Mouse (Mus musculus): ENCODE measurements around the gene Alox5ap. TPM values are rescaled to one million over a fixed set of nuclear protein-coding genes. Genes with fewer than 3 reads are reported as not detected.

Alox5ap gene
- polyA plus RNA-seq, 1 experiment from 2014 or later, result 11.2 TPM

GRCm38 (mm10) chr5:149286021-149286420 lies 21.5 kb downstream of the Alox5ap start:
- ATAC-seq (ENCODE audit: insufficient number of reproducible peaks, insufficient read depth, low FRiP score, low read depth), result no peak
- H3K4me3 ChIP-seq (ENCODE audit: low read depth, low read length), result no peak overlapping the region
- no peak overlapping the region for H3K4me2 ChIP-seq (replicated peaks; ENCODE audit: low read depth, low read length)
- H3K9me3 ChIP-seq (ENCODE audit: control insufficient read depth, low read depth, low read length), result peaks cover 9% of the 10 kb centered on the region; the same call in 1 of the 2 replicates
- H3K9ac ChIP-seq (replicated peaks; ENCODE audit: low read depth, low read length), result no peak overlapping the region
- no peaks in the 10 kb centered on the region for H3K27me3 ChIP-seq (ENCODE audit: control insufficient read depth, insufficient read depth, low read length)
- no peak overlapping the region for H3K27ac ChIP-seq (ENCODE audit: low read length)
- WGBS, result 48% methylated on average over 7 of the region's 7 CpGs
- H3K4me1 ChIP-seq (ENCODE audit: control insufficient read depth, insufficient read depth, low read length), result no peaks in the 10 kb centered on the region
- no peaks in the 10 kb centered on the region for H3K36me3 ChIP-seq (ENCODE audit: control insufficient read depth, insufficient read depth, low read length)

DNA sequence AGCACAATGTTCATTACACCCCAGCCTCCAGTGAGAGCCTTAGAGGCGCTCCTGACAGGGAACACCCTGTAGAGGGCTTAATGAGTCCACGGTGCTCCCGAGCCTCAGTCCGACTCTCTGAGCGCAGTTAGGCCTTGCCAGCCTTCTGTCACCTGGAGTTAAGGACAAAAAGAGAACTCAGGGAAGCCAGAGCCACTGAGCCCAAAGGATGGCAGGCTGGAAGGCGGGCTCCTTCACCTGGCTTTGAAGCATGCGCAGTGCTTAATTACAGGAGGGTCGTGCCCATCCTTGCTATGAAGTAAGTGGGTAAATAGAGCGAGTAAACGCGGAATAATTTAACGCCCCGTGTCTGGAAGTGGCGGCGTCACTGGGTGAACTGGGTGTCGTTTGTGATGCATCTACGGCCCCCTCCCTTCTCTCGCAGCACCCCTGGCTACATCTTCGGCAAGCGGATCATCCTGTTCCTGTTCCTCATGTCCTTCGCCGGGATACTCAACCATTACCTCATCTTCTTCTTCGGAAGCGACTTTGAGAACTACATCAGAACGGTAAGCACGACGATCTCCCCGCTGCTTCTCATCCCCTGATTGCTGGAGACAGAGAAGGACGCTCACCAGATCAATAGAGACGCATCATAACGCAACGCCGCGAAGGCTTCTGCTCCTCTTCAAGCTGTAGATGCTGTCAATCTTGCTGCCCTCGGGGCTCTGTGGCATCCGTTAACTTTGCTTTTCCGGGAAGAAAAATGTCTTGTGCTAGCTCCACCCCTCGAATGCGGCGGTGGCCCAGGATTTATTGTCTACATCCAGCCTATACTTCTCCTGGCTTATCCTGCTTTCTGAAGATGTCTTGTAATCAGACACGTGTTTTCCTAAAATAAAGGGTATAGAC lies 22.8 kb downstream of the Alox5ap start:
- 20% methylated on average over 41 of the region's 41 CpGs for WGBS
- peak overlapping the region; percentile 48 for H3K9ac ChIP-seq (replicated peaks; ENCODE audit: low read depth, low read length)

GRCm38 (mm10) chr5:149291266-149291665 lies 26.7 kb downstream of the Alox5ap start:
- Histone ChIP-seq H3K9ac (replicated peaks; ENCODE audit: low read depth, low read length) (no peak overlapping the region), H3K9me3 (ENCODE audit: control insufficient read depth, low read depth, low read length) (no peaks in the 10 kb centered on the region), H3K4me2 (replicated peaks; ENCODE audit: low read depth, low read length) (no peak overlapping the region), H3K27ac (ENCODE audit: low read length) (no peak overlapping the region), H3K36me3 (ENCODE audit: control insufficient read depth, insufficient read depth, low read length) (no peaks in the 10 kb centered on the region), H3K4me1 (ENCODE audit: control insufficient read depth, insufficient read depth, low read length) (no peaks in the 10 kb centered on the region), H3K27me3 (ENCODE audit: control insufficient read depth, insufficient read depth, low read length) (no peaks in the 10 kb centered on the region), H3K4me3 (ENCODE audit: low read depth, low read length) (no peak overlapping the region)
- no peak for ATAC-seq (ENCODE audit: insufficient number of reproducible peaks, insufficient read depth, low FRiP score, low read depth)
- 86% methylated on average over 5 of the region's 5 CpGs for WGBS

More for the DNA sequence above, 22.8 kb downstream of the Alox5ap start:
- H3K9me3 ChIP-seq (ENCODE audit: control insufficient read depth, low read depth, low read length), result peaks cover 4% of the 10 kb centered on the region; the same call in 1 of the 2 replicates
- no peaks in the 10 kb centered on the region for H3K36me3 ChIP-seq (ENCODE audit: control insufficient read depth, insufficient read depth, low read length)
- H3K27me3 ChIP-seq (ENCODE audit: control insufficient read depth, insufficient read depth, low read length), result no peaks in the 10 kb centered on the region
- H3K4me3 ChIP-seq (ENCODE audit: low read depth, low read length), result peak overlapping the region; percentile 28
- no peak overlapping the region for H3K27ac ChIP-seq (ENCODE audit: low read length)
- ATAC-seq (ENCODE audit: insufficient number of reproducible peaks, insufficient read depth, low FRiP score, low read depth), result no peak
- no peaks in the 10 kb centered on the region for H3K4me1 ChIP-seq (ENCODE audit: control insufficient read depth, insufficient read depth, low read length)
- peak overlapping the region; percentile 54 for H3K4me2 ChIP-seq (replicated peaks; ENCODE audit: low read depth, low read length)

DNA sequence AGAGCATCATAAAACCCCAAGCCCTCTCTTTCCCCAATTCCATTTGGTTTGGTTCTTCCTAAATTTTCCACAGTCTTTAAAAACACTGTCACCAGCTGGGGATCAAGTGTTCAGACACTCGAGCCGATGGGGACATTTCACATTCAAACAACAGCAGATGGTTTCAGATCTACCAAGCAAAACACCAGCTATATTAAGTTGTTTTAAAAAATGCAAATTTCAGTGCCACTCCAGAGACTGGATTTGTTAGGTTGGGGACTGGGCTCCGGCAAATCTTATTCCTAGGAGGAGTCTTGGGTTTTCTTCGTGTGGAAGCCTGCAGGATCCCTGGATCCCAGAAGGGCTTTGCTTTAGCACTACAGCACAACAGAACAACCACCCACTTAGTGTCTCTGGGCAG lies 28.5 kb downstream of the Alox5ap start:
- Histone ChIP-seq H3K9me3 (ENCODE audit: control insufficient read depth, low read depth, low read length) (no peaks in the 10 kb centered on the region), H3K36me3 (ENCODE audit: control insufficient read depth, insufficient read depth, low read length) (no peaks in the 10 kb centered on the region), H3K4me3 (ENCODE audit: low read depth, low read length) (no peak overlapping the region), H3K27me3 (ENCODE audit: control insufficient read depth, insufficient read depth, low read length) (no peaks in the 10 kb centered on the region), H3K4me2 (replicated peaks; ENCODE audit: low read depth, low read length) (no peak overlapping the region), H3K4me1 (ENCODE audit: control insufficient read depth, insufficient read depth, low read length) (no peaks in the 10 kb centered on the region), H3K9ac (replicated peaks; ENCODE audit: low read depth, low read length) (no peak overlapping the region), H3K27ac (ENCODE audit: low read length) (no peak overlapping the region)
- no peak for ATAC-seq (ENCODE audit: insufficient number of reproducible peaks, insufficient read depth, low FRiP score, low read depth)
- WGBS, result 81% methylated on average over 4 of the region's 4 CpGs

DNA sequence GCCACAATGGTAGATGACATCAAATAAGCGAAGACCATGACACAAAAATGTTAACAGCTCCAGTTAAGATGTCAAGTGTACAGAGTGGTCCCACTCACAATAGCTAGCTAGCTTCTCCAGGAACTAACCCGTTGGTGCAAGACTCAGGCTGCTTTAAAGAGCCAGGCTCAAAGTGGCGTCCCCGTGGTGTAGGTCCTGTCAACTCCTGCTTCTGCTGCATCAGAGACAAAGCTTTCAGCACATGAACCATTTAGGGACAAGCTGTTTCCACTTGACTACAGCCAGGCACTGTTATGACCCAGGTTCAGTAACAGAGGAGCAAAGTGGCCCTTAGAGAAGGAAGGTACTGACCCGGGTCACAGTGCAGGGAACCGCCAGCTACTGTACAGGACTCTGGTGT lies 32.2 kb downstream of the Alox5ap start:
- Histone ChIP-seq H3K9ac (replicated peaks; ENCODE audit: low read depth, low read length) (no peak overlapping the region), H3K4me2 (replicated peaks; ENCODE audit: low read depth, low read length) (no peak overlapping the region), H3K4me1 (ENCODE audit: control insufficient read depth, insufficient read depth, low read length) (no peaks in the 10 kb centered on the region), H3K4me3 (ENCODE audit: low read depth, low read length) (no peak overlapping the region), H3K27me3 (ENCODE audit: control insufficient read depth, insufficient read depth, low read length) (no peaks in the 10 kb centered on the region), H3K27ac (ENCODE audit: low read length) (no peak overlapping the region), H3K9me3 (ENCODE audit: control insufficient read depth, low read depth, low read length) (no peaks in the 10 kb centered on the region), H3K36me3 (ENCODE audit: control insufficient read depth, insufficient read depth, low read length) (no peaks in the 10 kb centered on the region)
- WGBS, result 94% methylated on average over 6 of the region's 6 CpGs
- no peak for ATAC-seq (ENCODE audit: insufficient number of reproducible peaks, insufficient read depth, low FRiP score, low read depth)

DNA sequence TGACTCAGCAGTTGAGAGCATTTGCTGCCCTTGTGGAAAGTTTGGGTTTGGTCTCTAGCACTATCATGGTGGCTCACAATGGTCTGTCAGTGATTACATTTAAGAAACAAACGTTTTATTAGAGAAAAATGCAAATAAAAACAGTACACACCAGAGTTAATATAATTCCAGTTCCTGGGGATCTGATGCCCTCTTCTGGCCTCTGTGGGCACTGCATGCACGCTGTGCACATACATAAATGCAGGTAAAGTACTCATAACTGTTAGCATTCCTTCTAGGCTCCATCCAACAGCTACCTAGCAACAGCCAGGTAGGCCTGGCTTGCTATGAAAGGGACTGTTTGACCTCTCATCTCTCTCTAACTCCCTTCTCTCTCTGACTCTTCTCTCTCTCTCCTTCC lies 32.9 kb downstream of the Alox5ap start:
- H3K9ac ChIP-seq (replicated peaks; ENCODE audit: low read depth, low read length), result no peak overlapping the region
- no peaks in the 10 kb centered on the region for H3K27me3 ChIP-seq (ENCODE audit: control insufficient read depth, insufficient read depth, low read length)
- H3K4me2 ChIP-seq (replicated peaks; ENCODE audit: low read depth, low read length), result no peak overlapping the region
- no peak overlapping the region for H3K27ac ChIP-seq (ENCODE audit: low read length)
- WGBS, result 67% methylated on average over 2 of the region's 2 CpGs
- H3K9me3 ChIP-seq (ENCODE audit: control insufficient read depth, low read depth, low read length), result no peaks in the 10 kb centered on the region
- no peaks in the 10 kb centered on the region for H3K36me3 ChIP-seq (ENCODE audit: control insufficient read depth, insufficient read depth, low read length)
- no peak for ATAC-seq (ENCODE audit: insufficient number of reproducible peaks, insufficient read depth, low FRiP score, low read depth)
- H3K4me3 ChIP-seq (ENCODE audit: low read depth, low read length), result no peak overlapping the region
- no peaks in the 10 kb centered on the region for H3K4me1 ChIP-seq (ENCODE audit: control insufficient read depth, insufficient read depth, low read length)

GRCm38 (mm10) chr5:149298234-149298633 lies 33.7 kb downstream of the Alox5ap start:
- no peak overlapping the region for H3K4me3 ChIP-seq (ENCODE audit: low read depth, low read length)
- no peak overlapping the region for H3K4me2 ChIP-seq (replicated peaks; ENCODE audit: low read depth, low read length)
- ATAC-seq (ENCODE audit: insufficient number of reproducible peaks, insufficient read depth, low FRiP score, low read depth), result no peak
- WGBS, result 66% methylated on average over 4 of the region's 4 CpGs
- H3K4me1 ChIP-seq (ENCODE audit: control insufficient read depth, insufficient read depth, low read length), result no peaks in the 10 kb centered on the region
- no peaks in the 10 kb centered on the region for H3K27me3 ChIP-seq (ENCODE audit: control insufficient read depth, insufficient read depth, low read length)
- no peak overlapping the region for H3K27ac ChIP-seq (ENCODE audit: low read length)
- H3K9ac ChIP-seq (replicated peaks; ENCODE audit: low read depth, low read length), result no peak overlapping the region
- H3K36me3 ChIP-seq (ENCODE audit: control insufficient read depth, insufficient read depth, low read length), result no peaks in the 10 kb centered on the region
- no peaks in the 10 kb centered on the region for H3K9me3 ChIP-seq (ENCODE audit: control insufficient read depth, low read depth, low read length)

GRCm38 (mm10) chr5:149312884-149313652 lies 48.5 kb downstream of the Alox5ap start:
- Histone ChIP-seq H3K9ac (replicated peaks; ENCODE audit: low read depth, low read length) (no peak overlapping the region), H3K36me3 (ENCODE audit: control insufficient read depth, insufficient read depth, low read length) (no peaks in the 10 kb centered on the region), H3K27ac (ENCODE audit: low read length) (no peak overlapping the region), H3K4me3 (ENCODE audit: low read depth, low read length) (no peak overlapping the region), H3K9me3 (ENCODE audit: control insufficient read depth, low read depth, low read length) (0 out of 2 replicates have a peak, but pooled peaks cover 3% of the 10 kb centered on the region), H3K27me3 (ENCODE audit: control insufficient read depth, insufficient read depth, low read length) (no peaks in the 10 kb centered on the region), H3K4me1 (ENCODE audit: control insufficient read depth, insufficient read depth, low read length) (peaks cover 17% of the 10 kb centered on the region; the same call in 1 of the 2 replicates), H3K4me2 (replicated peaks; ENCODE audit: low read depth, low read length) (peak overlapping the region; percentile 21)
- ATAC-seq (ENCODE audit: insufficient number of reproducible peaks, insufficient read depth, low FRiP score, low read depth), result no peak
- WGBS, result 39% methylated on average over 23 of the region's 23 CpGs
